Mouse (Mus musculus) stomach, postnatal 0 days (tissue): Measurements from ENCODE around the gene Fbxl20. TPM values are rescaled to one million over a fixed set of nuclear protein-coding genes. Genes with fewer than 3 reads are reported as not detected.

Experiments used
- ATAC-seq: fragments of 200-750 bp; cut with Nextera tagmentation; 2 replicates; pipeline ENCODE4 v1.8.0; 2017; ENCODE audit not compliant: low FRiP score, low TSS enrichment
- DNase-seq: peaks from one replicate; pipeline ENCODE4 v3.0.0-alpha.2; 2016; ENCODE audit warnings: low spot score
- H3K27ac ChIP-seq: fragments of 300-500 bp; sonication (generic); replicated peaks from 2 replicates; pipeline ENCODE4 v1.5.1; 2014; ENCODE audit warnings: mild to moderate bottlenecking, control low read depth
- H3K27me3 ChIP-seq: fragments of 300-500 bp; sonication (generic); 2 replicates; pipeline ENCODE4 v1.6.1; 2014; ENCODE audit warnings: low read length; ENCODE audit not compliant: control insufficient read depth, insufficient read depth
- H3K36me3 ChIP-seq: fragments of 300-500 bp; sonication (generic); 2 replicates; pipeline ENCODE4 v1.6.1; 2014; ENCODE audit warnings: low read length, mixed read lengths; ENCODE audit not compliant: control insufficient read depth, insufficient read depth
- H3K4me1 ChIP-seq: fragments of 300-500 bp; sonication (generic); replicated peaks from 2 replicates; pipeline ENCODE4 v1.6.1; 2014; ENCODE audit warnings: antibody characterized with exemption; ENCODE audit not compliant: control insufficient read depth, insufficient read depth
- H3K4me2 ChIP-seq: fragments of 300-500 bp; sonication (generic); replicated peaks from 2 replicates; pipeline ENCODE4 v1.6.1; 2014; ENCODE audit warnings: low read depth, mild to moderate bottlenecking, control low read depth, moderate library complexity
- H3K4me3 ChIP-seq: fragments of 300-500 bp; sonication (generic); 2 replicates; pipeline ENCODE4 v1.5.1; 2014; ENCODE audit warnings: low read depth, low read length, control low read depth
- H3K9ac ChIP-seq: fragments of 300-500 bp; sonication (generic); 2 replicates; pipeline ENCODE4 v1.6.1; 2014; ENCODE audit warnings: mild to moderate bottlenecking, low read length, control low read depth, mixed read lengths
- H3K9me3 ChIP-seq: fragments of 300-500 bp; sonication (generic); 2 replicates; pipeline ENCODE4 v1.6.1; 2016; ENCODE audit warnings: low read length; ENCODE audit not compliant: control insufficient read depth
- CTCF ChIP-seq: IDR thresholded peaks from 2 replicates; pipeline ENCODE4 v1.5.1; 2016; ENCODE audit warnings: antibody characterized with exemption, low read depth, mild to moderate bottlenecking, moderate library complexity
- EP300 ChIP-seq: optimal IDR thresholded peaks from 2 replicates; pipeline ENCODE3; 2016; ENCODE audit warnings: antibody characterized with exemption
- WGBS: fragments of 180-500 bp; shearing (Covaris S2); extraction: QIAGEN DNeasy Blood & Tissue Kit; methylation state at CpG from one replicate; pipeline ENCODE4 v1.1.7; 2014; 5-methylcytosine and 5-hydroxymethylcytosine counted together
- polyA plus RNA-seq: library from polyadenylated mRNA; unstranded; fragments of >200 nt; fragmentation: Nextera tagmentation; extraction: Ambion mirVana; gene quantifications from 2 replicates; pipeline ENCODE4 v1.2.1, GENCODE M21; 2015

Fbxl20 gene
- polyA plus RNA-seq, 1 experiment from 2014 or later, result 11.7 TPM

DNA sequence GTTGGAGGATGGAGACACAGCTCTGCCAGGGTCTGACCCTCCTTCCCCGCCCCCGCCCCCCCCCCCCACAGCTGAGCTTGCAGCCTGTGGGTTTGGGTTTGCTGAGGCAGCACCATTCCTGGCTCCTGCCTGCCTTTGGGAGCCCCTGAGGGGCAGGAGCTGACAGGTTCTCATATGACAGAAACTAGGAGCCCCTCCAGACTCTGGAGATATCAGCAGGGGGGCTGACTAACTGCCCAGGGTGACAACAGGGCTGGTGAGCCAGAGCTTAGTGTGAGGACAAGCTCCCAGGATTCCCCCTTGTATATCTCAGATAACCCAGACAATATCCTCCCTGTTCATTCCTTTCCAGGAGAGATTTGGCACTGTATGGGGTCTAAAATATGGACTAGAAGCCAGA lies 99.3 kb downstream of the Fbxl20 start:
- Histone ChIP-seq H3K9me3 (no peaks in the 10 kb centered on the region), H3K27ac (no peak overlapping the region), H3K27me3 (no peaks in the 10 kb centered on the region; the same call in none of the 2 replicates), H3K4me1 (0 out of 2 replicates have a peak, but pooled peaks cover 2% of the 10 kb centered on the region), H3K4me2 (no peak overlapping the region), H3K9ac (no peak overlapping the region), H3K4me3 (no peak overlapping the region), H3K36me3 (no peaks in the 10 kb centered on the region)
- ATAC-seq (no peak), DNase-seq (no peak)
- TF ChIP-seq EP300 (no peak), CTCF (no peak)
- 54% methylated on average over 2 of the region's 2 CpGs for WGBS

GRCm38 (mm10) chr11:98050520-98050815 lies 99.7 kb downstream of the Fbxl20 start:
- TF ChIP-seq CTCF, result no peak
- no peak for TF ChIP-seq EP300
- H3K27ac ChIP-seq, result no peak overlapping the region
- H3K9me3 ChIP-seq, result no peaks in the 10 kb centered on the region
- H3K36me3 ChIP-seq, result no peaks in the 10 kb centered on the region
- H3K4me3 ChIP-seq, result no peak overlapping the region
- WGBS, result 14% methylated on average over 2 of the region's 2 CpGs
- DNase-seq, result no peak
- no peak overlapping the region for H3K9ac ChIP-seq
- H3K4me1 ChIP-seq, result 0 out of 2 replicates have a peak, but pooled peaks cover 2% of the 10 kb centered on the region
- no peaks in the 10 kb centered on the region; the same call in none of the 2 replicates for H3K27me3 ChIP-seq
- ATAC-seq, result no peak
- H3K4me2 ChIP-seq, result no peak overlapping the region

DNA sequence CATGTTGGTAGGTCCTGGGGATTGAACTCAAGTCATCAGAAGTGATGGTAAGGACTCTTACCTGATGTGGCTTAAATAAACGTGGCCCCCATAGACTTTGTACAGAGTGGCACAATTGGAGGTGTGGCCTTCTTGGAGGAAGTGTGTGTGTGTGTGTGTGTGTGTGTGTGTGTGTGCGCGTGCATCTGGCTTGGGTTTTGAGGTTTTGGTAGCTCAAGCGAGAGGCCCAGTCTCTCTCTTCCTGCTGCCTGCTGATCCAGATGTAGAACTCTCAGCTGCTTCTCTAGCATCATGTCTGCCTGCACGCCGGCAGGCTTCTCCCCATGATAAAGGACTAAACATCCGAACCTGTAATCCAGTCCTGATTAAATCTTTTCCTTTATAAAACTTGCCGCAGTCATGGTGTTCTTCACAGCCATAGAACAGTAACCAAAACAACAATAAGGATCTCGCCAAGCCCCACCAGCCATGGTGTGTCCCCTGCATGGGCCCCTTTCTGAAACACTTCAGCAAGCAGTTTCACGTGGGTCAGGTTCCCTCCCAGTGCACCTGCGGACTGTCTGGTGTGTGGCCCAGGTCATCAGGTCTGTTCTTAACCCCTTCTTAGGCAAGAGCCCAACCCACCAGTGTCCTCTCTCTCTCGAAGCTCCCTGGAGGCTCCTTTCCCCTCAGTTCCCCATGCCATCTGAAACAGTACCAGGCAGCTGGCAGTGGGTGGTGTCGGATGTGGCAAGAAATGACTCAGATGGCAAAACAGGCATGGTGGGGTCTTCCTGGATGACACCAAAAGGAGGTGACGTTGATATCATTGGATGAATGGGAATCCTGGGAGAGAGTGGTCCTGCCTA lies 100.3 kb downstream of the Fbxl20 start:
- Histone ChIP-seq H3K4me1 (0 out of 2 replicates have a peak, but pooled peaks cover 2% of the 10 kb centered on the region), H3K27ac (no peak overlapping the region), H3K27me3 (no peaks in the 10 kb centered on the region; the same call in none of the 2 replicates), H3K36me3 (no peaks in the 10 kb centered on the region), H3K9ac (no peak overlapping the region), H3K4me2 (no peak overlapping the region), H3K9me3 (no peaks in the 10 kb centered on the region), H3K4me3 (no peak overlapping the region)
- ATAC-seq (no peak), DNase-seq (no peak)
- 58% methylated on average over 14 of the region's 14 CpGs for WGBS
- TF ChIP-seq EP300, result no peak
- no peak for TF ChIP-seq CTCF

GRCm38 (mm10) chr11:98047745-98048144 lies 102.5 kb downstream of the Fbxl20 start:
- ATAC-seq, result no peak

DNA sequence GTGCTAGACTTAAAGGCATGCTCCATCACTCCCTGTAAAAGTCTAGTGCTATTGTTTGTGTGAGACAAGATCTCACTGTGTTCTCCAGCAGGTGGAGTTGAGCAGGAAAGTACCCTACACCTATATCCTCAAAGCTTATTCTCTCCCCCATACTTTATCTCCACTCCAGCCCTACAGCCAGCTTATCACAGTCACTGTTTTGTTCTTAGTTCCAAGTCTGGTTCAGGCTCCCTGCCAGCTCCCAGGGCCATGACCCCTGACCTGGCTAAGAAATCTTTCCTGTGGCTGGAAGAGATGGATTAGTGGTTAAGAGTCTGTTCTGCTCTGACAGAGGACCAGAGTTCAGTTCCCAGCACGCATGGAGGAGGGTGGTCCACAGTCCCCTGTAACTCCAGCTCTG lies 103.7 kb downstream of the Fbxl20 start:
- ATAC-seq (no peak), DNase-seq (no peak)
- H3K27ac ChIP-seq, result no peak overlapping the region
- no peaks in the 10 kb centered on the region for H3K4me1 ChIP-seq
- H3K4me3 ChIP-seq, result no peak overlapping the region
- H3K4me2 ChIP-seq, result no peak overlapping the region
- no peaks in the 10 kb centered on the region; the same call in 1 of the 2 replicates for H3K27me3 ChIP-seq
- H3K9ac ChIP-seq, result no peak overlapping the region
- TF ChIP-seq EP300, result no peak
- peak; percentile 23; the same call in 1 of the 2 replicates for TF ChIP-seq CTCF
- H3K36me3 ChIP-seq, result no peaks in the 10 kb centered on the region
- 65% methylated on average over 1 of the region's 1 CpGs for WGBS
- no peaks in the 10 kb centered on the region for H3K9me3 ChIP-seq

More at GRCm38 (mm10) chr11:98047745-98048144, 102.5 kb downstream of the Fbxl20 start:
- Histone ChIP-seq H3K27me3 (no peaks in the 10 kb centered on the region; the same call in none of the 2 replicates), H3K9ac (no peak overlapping the region), H3K4me3 (no peak overlapping the region), H3K4me2 (no peak overlapping the region), H3K4me1 (0 out of 2 replicates have a peak, but pooled peaks cover 2% of the 10 kb centered on the region), H3K27ac (no peak overlapping the region), H3K9me3 (no peaks in the 10 kb centered on the region), H3K36me3 (no peaks in the 10 kb centered on the region)
- no peak for DNase-seq
- TF ChIP-seq CTCF (no peak), EP300 (no peak)
- WGBS, result 76% methylated on average over 4 of the region's 4 CpGs

DNA sequence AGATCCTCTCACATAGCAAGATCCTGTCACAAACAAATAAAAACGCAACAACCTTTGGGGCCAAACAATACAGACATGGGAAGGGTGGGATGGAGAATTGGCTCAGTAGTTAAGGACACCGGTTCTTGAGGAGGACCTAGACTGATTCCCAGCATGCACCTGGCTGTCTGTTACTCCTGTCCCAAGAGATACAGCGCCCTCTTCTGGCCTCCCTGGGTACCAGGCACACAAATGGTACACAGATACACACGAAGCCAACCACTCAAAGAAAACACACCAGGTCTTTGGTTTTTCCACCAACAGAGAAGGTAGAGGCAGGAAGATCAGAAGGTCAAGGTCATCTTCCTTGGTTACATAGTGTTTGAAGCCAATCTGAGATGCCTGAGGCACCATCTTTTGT lies 104.6 kb downstream of the Fbxl20 start:
- no peak overlapping the region for H3K27ac ChIP-seq
- H3K36me3 ChIP-seq, result no peaks in the 10 kb centered on the region
- WGBS, result 65% methylated on average over 4 of the region's 4 CpGs
- H3K4me1 ChIP-seq, result no peaks in the 10 kb centered on the region
- no peak for TF ChIP-seq EP300
- peak; percentile 33 for TF ChIP-seq CTCF
- no peak overlapping the region for H3K4me3 ChIP-seq
- H3K9me3 ChIP-seq, result no peaks in the 10 kb centered on the region
- H3K27me3 ChIP-seq, result no peaks in the 10 kb centered on the region
- no peak overlapping the region for H3K9ac ChIP-seq
- DNase-seq (no peak), ATAC-seq (no peak)
- H3K4me2 ChIP-seq, result no peak overlapping the region
